Mouse (Mus musculus): ENCODE results near the gene Gm30083. TPM values are rescaled to one million over a fixed set of nuclear protein-coding genes. Genes with fewer than 3 reads are reported as not detected.

Gene Gm30083
- total and polyA plus RNA-seq, 3 experiments: not detected

GRCm38 (mm10) chr14:33958841-33959240 lies 56.1 kb downstream of the Gm30083 start:
- H3K9ac ChIP-seq (ENCODE audit: control insufficient read depth, low read depth, low read length, poor library complexity, severe bottlenecking): no peak overlapping the region
- no peak overlapping the region for H3K27ac ChIP-seq (ENCODE audit: control insufficient read depth, low read depth, low read length)
- no peaks in the 10 kb centered on the region for H3K27me3 ChIP-seq (ENCODE audit: control insufficient read depth in 1 of 2, insufficient read depth in 2 of 2, low read length in 2 of 2)
- H3K79me2 ChIP-seq (ENCODE audit: control insufficient read depth, insufficient read depth, low read length, poor library complexity): no peaks in the 10 kb centered on the region
- no peak overlapping the region for H3K4me3 ChIP-seq (ENCODE audit: control insufficient read depth in 1 of 2, insufficient read depth in 1 of 2, low read depth in 2 of 2, low read length in 2 of 2)
- H3K36me3 ChIP-seq (ENCODE audit: control insufficient read depth in 1 of 2, insufficient read depth in 2 of 2, low read length in 2 of 2): no peaks in the 10 kb centered on the region
- no peak for DNase-seq (ENCODE audit: low read depth, low spot score)
- no peaks in the 10 kb centered on the region for H3K4me1 ChIP-seq (ENCODE audit: control insufficient read depth in 1 of 2, insufficient read depth in 2 of 2, low read length in 2 of 2)
- TF ChIP-seq ZMIZ1 (IDR thresholded peaks at IDR 0.05; ENCODE audit: low read depth, low read length) (no peak), ETS1 (IDR thresholded peaks at IDR 0.05; ENCODE audit: low read depth, low read length) (no peak), MAX (IDR thresholded peaks at IDR 0.05; ENCODE audit: low read length) (no peak), KAT2A (conservative IDR thresholded peaks at IDR 0.05; ENCODE audit: low read depth, low read length) (no peak), ZC3H11A (IDR thresholded peaks at IDR 0.05; ENCODE audit: low read depth, low read length) (no peak), GATA1 (IDR thresholded peaks at IDR 0.05; ENCODE audit: low read depth, low read length) (no peak), JUND (IDR thresholded peaks at IDR 0.05; ENCODE audit: low read depth, low read length) (no peak), MXI1 (IDR thresholded peaks at IDR 0.05; ENCODE audit: low read depth, low read length) (no peak), MYB (IDR thresholded peaks at IDR 0.05; ENCODE audit: low read depth, low read length) (no peak), HCFC1 (IDR thresholded peaks at IDR 0.05; ENCODE audit: low read depth, low read length) (no peak), USF1 (IDR thresholded peaks at IDR 0.05; ENCODE audit: low read depth, low read length) (no peak), MAFK (IDR thresholded peaks at IDR 0.05; ENCODE audit: borderline replicate concordance, low read depth, low read length) (no peak), SMC3 (IDR thresholded peaks at IDR 0.05; ENCODE audit: low read depth, low read length) (no peak), UBTF (IDR thresholded peaks at IDR 0.05; ENCODE audit: borderline replicate concordance, insufficient read depth, low read depth, low read length) (no peak), POLR2AphosphoS5 (IDR thresholded peaks at IDR 0.05; ENCODE audit: borderline replicate concordance, low read depth, low read length) (no peak), MAZ (IDR thresholded peaks at IDR 0.05; ENCODE audit: low read depth, low read length) (no peak)
- no peaks in the 10 kb centered on the region for H3K9me3 ChIP-seq (replicated peaks; ENCODE audit: insufficient read depth, low read length)

DNA sequence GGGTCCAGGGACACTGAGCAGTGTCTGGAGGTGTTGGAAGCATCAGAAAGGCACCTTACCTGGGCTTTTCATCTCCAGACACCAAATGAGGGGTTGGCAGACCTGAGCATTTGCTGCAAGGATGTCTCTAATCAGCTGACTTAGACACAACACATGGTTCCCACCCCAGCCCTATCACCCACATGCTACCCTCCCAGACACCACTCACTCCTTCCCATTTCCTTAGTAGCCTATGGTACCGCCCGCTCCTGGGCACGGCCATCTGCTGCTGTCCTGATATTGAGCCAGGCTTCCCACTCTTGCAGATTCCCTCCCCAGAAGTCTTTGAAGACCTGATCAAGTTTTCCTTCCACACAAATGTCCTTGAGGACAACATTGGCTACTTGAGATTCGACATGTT lies 56.8 kb downstream of the Gm30083 start:
- H3K4me1 ChIP-seq (ENCODE audit: control insufficient read depth in 1 of 2, insufficient read depth in 2 of 2, low read length in 2 of 2): no peaks in the 10 kb centered on the region
- H3K79me2 ChIP-seq (ENCODE audit: control insufficient read depth, insufficient read depth, low read length, poor library complexity): no peaks in the 10 kb centered on the region
- no peak overlapping the region for H3K27ac ChIP-seq (ENCODE audit: control insufficient read depth, low read depth, low read length)
- H3K27me3 ChIP-seq (ENCODE audit: control insufficient read depth in 1 of 2, insufficient read depth in 2 of 2, low read length in 2 of 2): no peaks in the 10 kb centered on the region
- TF ChIP-seq HCFC1 (IDR thresholded peaks at IDR 0.05; ENCODE audit: low read depth, low read length) (no peak), E2F4 (IDR thresholded peaks at IDR 0.05; ENCODE audit: borderline replicate concordance, low read depth, low read length) (no peak), CTCF (IDR thresholded peaks at IDR 0.05 in 2 of 3, conservative IDR thresholded peaks at IDR 0.05 in 1 of 3; ENCODE audit: control insufficient read depth in 1 of 3, insufficient read depth in 1 of 3, low read depth in 2 of 3, low read length in 3 of 3, poor library complexity in 1 of 3, severe bottlenecking in 1 of 3) (no peak), MYC (IDR thresholded peaks at IDR 0.05; ENCODE audit: low read depth, low read length) (no peak), NELFE (IDR thresholded peaks at IDR 0.05; ENCODE audit: low read depth, low read length) (no peak), RAD21 (IDR thresholded peaks at IDR 0.05; ENCODE audit: low read depth, low read length) (no peak), KAT2A (conservative IDR thresholded peaks at IDR 0.05; ENCODE audit: low read depth, low read length) (no peak)
- H3K4me3 ChIP-seq (ENCODE audit: control insufficient read depth in 1 of 2, insufficient read depth in 1 of 2, low read depth in 2 of 2, low read length in 2 of 2): no peak overlapping the region
- no peaks in the 10 kb centered on the region for H3K36me3 ChIP-seq (ENCODE audit: control insufficient read depth in 1 of 2, insufficient read depth in 2 of 2, low read length in 2 of 2)
- no peak for DNase-seq (ENCODE audit: low read depth, low spot score)
- no peak overlapping the region for H3K9ac ChIP-seq (ENCODE audit: control insufficient read depth, low read depth, low read length, poor library complexity, severe bottlenecking)
- H3K9me3 ChIP-seq (replicated peaks; ENCODE audit: insufficient read depth, low read length): no peaks in the 10 kb centered on the region
